Mouse (Mus musculus) right cerebral cortex, postnatal 10 days (tissue): ENCODE measurements at regions not wholly inside any gene's neighbourhood (a gene's known extent, or its start where the extent isn't known, plus 50 kb on each side); places are given as distances from the start of the nearest gene placed in this dataset.
"Not testable (repeated sequence)": the region's sequence is repeated elsewhere in the genome, so short reads cannot be mapped to it uniquely, and the experiment has no call there.

Source experiments
- DNase-seq, 2 experiments: peaks; one replicate each; pipeline ENCODE4 v3.0.0; 2021; ENCODE audit warnings: low spot score in 2 of 2

GRCm38 (mm10) chr11:16649599-16649998, 102.4 kb upstream of the Egfr start:
- no peak for DNase-seq

GRCm38 (mm10) chr11:16663806-16664205, 88.2 kb upstream of the Egfr start:
- no peak for DNase-seq

- DNase-seq = peak; percentile 55 to 65
These were observed 82.4 kb upstream of the Egfr start for GRCm38 (mm10) chr11:16669453-16670251.

- no peak for DNase-seq
These were observed 81.7 kb upstream of the Egfr start for GRCm38 (mm10) chr11:16670282-16670681.

- not testable (repeated sequence) for DNase-seq
These were observed 76.1 kb upstream of the Egfr start for GRCm38 (mm10) chr11:16675951-16676350.

- DNase-seq = no peak
These were observed 68.5 kb upstream of the Egfr start for GRCm38 (mm10) chr11:16683538-16683937.

- no peak for DNase-seq
These were observed 56.4 kb upstream of the Egfr start for GRCm38 (mm10) chr11:16695596-16695995.

- DNase-seq = no peak
These were observed 55.2 kb upstream of the Egfr start for GRCm38 (mm10) chr11:16696787-16697186.

GRCm38 (mm10) chr11:16701826-16702225, 50.2 kb upstream of the Egfr start:
- DNase-seq = no peak
